Mouse (Mus musculus) inflammation-experienced regulatory T-cells, adult 6 months (primary cell): ENCODE measurements around the gene Glmn. TPM values are rescaled to one million over a fixed set of nuclear protein-coding genes. Genes with fewer than 3 reads are reported as not detected.

Experiments used
- ATAC-seq: one replicate; pipeline ENCODE4 v1.8.0; 2017
- polyA plus RNA-seq, 3 experiments: library from polyadenylated mRNA; unstranded; fragments of 100-300 nt; shearing (Covaris generic); gene quantifications; one replicate each; pipeline ENCODE4 v1.2.1; 2017

The Glmn gene
- polyA plus RNA-seq, 3 experiments from 2014 or later, result 25.3 to 34.8 (median 29.2) TPM

DNA sequence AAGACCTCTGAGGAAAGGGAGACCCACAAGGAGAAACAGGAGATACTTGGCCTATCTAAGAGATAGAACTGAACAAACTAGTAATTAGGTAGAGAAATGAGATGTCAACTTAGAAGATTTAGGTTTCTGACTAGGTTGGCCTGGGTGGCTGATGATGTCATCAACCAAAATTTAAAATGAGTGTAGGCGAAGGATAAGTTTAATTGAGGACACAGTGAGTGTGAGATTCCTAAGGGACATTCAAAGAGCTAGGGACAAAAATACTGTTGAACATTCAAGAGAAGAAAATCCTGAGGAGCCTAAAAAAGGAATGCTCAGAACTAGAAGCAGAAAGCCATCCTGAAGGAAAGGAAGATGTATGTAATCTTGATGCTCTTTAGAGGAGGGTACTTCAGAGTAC, 81.6 kb downstream of the Glmn start:
- ATAC-seq, result no peak

DNA sequence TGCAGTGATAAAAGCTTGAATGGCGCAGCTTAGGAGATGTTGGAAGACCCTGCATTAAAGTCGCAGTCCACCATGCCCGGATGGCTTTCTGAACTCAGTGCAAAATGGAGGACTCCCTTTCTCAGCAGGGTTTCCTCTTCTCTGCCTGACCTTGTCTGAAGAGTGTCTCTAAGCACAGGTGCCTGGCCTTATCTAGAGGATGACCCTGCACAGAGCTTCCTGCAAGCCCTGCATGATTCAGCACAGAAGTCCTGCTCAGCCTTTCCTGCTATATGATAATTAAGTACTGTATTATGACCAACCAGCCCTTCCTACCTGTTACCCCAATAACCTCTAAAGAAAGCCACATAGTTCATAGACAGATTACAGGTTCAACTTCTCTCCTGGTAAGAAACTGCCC, 82.2 kb downstream of the Glmn start:
- no peak for ATAC-seq

DNA sequence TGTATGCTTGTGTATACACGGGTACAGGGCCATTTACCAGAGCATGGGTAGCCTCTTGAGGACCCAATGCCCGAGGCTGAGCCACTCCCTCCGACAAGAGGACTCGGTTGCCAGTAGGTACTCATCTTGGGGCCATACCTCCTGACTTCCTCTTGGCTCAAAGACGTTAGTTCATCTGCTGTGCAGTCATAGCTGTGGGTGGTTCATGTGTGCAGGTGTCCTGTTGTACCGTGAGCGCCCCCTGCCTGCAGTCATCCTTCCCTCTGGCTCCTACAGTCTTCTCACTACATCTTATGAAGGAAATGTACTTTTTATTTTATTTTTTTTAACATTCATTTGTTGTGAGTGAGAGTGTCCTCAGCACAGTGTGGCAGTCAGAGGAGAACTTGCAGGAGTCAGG, 84.1 kb downstream of the Glmn start:
- peak; percentile 92 for ATAC-seq

DNA sequence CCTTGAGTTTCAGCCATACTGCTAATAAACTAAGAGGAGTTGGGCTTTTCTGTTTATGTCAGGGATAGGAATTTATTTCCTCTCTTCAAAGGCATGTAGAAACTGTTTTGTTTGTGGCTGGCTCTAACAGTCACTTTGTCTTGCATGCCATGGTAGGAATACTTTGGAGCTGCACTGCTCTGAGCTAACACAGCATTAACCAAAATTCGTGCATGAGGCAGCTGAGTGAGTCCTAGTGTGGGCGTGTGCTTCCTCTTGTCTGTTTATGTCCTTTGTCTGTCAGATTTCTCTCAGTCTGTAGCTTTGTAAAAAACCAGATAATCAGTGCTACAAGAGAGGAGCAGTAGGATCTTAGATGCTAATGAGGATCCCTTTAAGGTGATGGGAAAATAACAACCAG, 86.4 kb downstream of the Glmn start:
- no peak for ATAC-seq

DNA sequence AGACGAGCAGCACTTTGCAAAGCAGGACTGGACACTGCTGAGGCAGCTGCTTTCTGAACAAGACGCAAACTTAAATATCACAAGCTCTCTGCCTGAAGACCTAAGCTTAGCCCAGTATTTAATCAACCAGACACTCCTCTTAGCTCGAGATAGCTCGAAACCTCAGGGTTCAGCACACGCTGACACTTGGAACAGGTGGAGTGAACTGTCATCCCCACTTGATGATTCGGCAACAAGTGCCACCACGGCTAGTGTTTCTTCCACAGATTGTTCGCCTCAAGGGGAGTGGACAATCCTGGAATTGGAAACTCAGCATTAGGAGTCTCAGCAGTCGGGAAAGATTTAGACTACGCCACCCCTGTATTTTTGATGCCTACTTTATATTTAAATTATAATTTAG, 87.2 kb downstream of the Glmn start:
- ATAC-seq, result no peak

DNA sequence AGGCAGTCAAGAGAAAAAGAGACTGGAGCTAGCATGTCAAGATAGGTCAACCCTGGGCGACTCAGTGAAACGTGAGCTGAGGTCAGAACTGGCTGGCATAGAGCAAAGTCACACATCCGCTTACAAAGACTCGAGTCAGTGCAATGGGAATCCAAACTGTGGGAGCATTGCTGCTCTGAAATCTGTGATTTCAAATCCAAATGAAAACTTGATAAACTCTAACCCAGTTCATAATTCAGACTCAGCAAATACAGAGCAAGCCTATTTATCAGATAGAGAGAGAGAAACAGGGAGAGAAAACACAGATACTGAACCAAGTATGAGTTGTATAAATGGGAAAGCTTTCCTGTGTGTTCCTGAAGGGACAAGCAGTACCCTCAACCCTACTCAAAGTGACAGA, 90.4 kb downstream of the Glmn start, which contains the start of gene Gm42669:
Gene Gm42669, plus strand, starts transcription at position 301 of the 400 bp plus-strand sequence.
- no peak for ATAC-seq

DNA sequence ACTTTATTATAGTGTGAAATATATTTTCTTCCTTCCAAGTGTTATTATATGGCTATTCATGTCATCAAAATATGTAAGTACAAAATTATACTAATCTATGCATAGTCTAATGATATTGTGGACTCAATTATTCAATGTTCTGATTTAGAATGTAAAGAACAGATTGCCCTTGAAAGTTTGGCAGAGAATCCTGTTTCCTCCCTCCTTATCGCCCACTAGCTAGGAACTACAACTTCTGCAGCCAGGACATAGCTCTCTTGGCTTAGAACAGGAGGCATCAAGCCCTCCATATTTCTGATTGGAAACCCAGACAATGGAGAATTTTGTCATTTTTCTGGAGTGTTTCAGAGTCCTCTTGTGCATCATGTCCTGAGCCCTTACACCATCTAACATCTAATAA, 96.9 kb downstream of the Glmn start:
- ATAC-seq, result no peak

DNA sequence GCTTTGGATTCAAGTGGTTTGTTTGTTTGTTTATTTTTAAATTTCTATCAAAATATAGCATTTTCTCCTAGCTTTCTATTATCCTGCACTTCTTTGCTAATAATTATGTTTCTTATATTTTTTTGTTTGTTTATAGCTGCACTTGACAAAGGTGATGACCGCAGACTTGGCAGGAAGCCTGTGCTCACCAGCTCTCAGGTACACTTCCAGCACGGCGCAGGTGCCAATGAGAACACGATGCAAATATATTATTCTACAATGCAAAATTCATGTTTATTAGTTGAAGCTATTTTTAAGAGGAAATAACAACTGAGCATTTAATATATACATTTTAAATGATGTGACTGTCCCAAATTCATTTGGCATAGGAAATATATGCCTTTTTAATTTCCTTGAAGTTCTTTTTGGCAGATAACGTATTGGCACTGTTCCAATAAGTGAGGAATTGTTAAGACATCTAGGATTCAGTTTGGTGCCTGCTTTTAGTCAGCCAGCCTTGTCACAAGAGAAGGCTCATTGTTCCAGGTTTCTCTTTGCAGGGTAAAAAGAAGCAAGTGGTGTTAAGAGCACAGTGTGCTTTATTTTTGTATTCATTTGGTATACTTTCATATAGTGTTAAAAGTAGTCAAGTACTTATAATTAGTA, 97.7 kb downstream of the Glmn start:
- ATAC-seq, result no peak

Other genes starting within 250 kb of the Glmn start
- gene Ephx4, start 195.2 kb downstream of the Glmn start, polyA plus RNA-seq, result under 1 TPM in 2 of 3 experiments, not detected in 1; 0.78 to 0.87 TPM
- gene Lpcat2b, start 166.3 kb downstream of the Glmn start, polyA plus RNA-seq, result not detected
- 10 to 100 TPM in 1 of 3 experiments, 1 to 10 TPM in 2; 6.5 to 14.2 (median 7.2) TPM for gene Btbd8, start 159.9 kb downstream of the Glmn start, polyA plus RNA-seq
- 1 to 10 TPM in 2 of 3 experiments, under 1 TPM in 1; 0.63 to 1.5 (median 1.1) TPM for gene Gm42669, start 90.3 kb downstream of the Glmn start, polyA plus RNA-seq
- under 1 TPM; 0.20 to 0.34 (median 0.32) TPM for gene 1700028K03Rik, start 63.2 kb downstream of the Glmn start, polyA plus RNA-seq
- gene Rpap2, start 515 bp downstream of the Glmn start, polyA plus RNA-seq, result 10 to 100 TPM; 36.2 to 42.6 (median 42.6) TPM
- gene Gfi1, start 128.1 kb upstream of the Glmn start, polyA plus RNA-seq, result 1 to 10 TPM; 2.0 to 7.4 (median 5.5) TPM
- not detected for gene Ube2d2b, start 232.2 kb upstream of the Glmn start, polyA plus RNA-seq